Mouse (Mus musculus): ENCODE measurements around the gene Abcb5. TPM values are rescaled to one million over a fixed set of nuclear protein-coding genes. Genes with fewer than 3 reads are reported as not detected.

Gene Abcb5
- polyA plus RNA-seq, 1 experiment from 2014 or later = not detected

DNA sequence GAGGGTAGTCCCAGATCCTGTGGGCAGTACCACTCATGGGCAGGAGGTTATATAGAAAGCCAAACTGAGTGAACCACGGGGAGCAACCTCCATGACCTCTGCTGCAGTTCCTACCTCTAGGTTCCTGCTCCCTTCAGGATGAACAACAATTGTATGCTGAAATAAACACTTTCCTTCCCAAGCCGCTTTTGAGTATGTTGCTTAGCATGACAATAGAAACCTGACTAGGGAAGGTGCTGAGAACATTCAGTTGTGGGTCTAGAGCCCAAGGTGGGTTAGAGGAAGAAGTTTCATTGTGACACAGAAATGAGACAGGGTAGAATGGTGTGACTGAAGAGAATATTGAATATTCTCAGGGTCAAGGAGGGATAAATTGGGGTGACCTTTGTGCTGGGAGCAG is 55.9 kb downstream of the Abcb5 start:
- 76% methylated on average over 2 of the region's 2 CpGs for WGBS
- ATAC-seq (replicated peaks; ENCODE audit: extremely low read depth, insufficient read depth, low FRiP score) = no peak

DNA sequence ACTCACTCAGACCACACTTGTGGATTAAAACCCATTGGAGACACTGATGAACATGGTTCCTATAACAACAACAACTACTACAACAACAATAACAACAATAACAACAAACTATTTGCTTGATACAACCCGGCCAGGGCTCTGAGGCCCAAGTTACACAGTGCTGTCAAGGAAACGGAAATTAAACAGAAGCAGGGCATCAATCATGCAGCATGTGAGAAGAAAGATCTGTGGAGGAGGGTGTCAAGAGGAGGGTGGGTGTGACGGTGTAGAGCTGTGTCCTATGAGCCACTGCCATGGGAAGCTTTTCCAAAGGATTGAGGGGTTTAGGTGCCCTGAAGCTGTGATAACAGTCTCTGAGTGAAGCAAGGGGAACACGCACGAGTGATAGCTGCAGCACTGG is 64.0 kb downstream of the Abcb5 start:
- Histone ChIP-seq H3K27ac (ENCODE audit: low read length) (no peak overlapping the region), H3K27me3 (ENCODE audit: control insufficient read depth, insufficient read depth, low read length) (no peaks in the 10 kb centered on the region), H3K4me2 (ENCODE audit: low read depth, low read length) (no peak overlapping the region), H3K4me1 (ENCODE audit: control insufficient read depth, insufficient read depth, low read length) (no peaks in the 10 kb centered on the region; the same call in 1 of the 2 replicates), H3K4me3 (ENCODE audit: low read length) (no peak overlapping the region), H3K9ac (ENCODE audit: low read length) (no peak overlapping the region), H3K36me3 (ENCODE audit: control insufficient read depth, insufficient read depth) (no peaks in the 10 kb centered on the region), H3K9me3 (replicated peaks; ENCODE audit: control insufficient read depth, low read length) (no peaks in the 10 kb centered on the region)
- no peak for ATAC-seq (replicated peaks; ENCODE audit: extremely low read depth, insufficient read depth, low FRiP score)
- WGBS = 45% methylated on average over 5 of the region's 5 CpGs

More for the DNA sequence above, 55.9 kb downstream of the Abcb5 start:
- H3K27ac ChIP-seq (ENCODE audit: low read length) = no peak overlapping the region
- no peaks in the 10 kb centered on the region for H3K27me3 ChIP-seq (ENCODE audit: control insufficient read depth, insufficient read depth, low read length)
- H3K4me2 ChIP-seq (ENCODE audit: low read depth, low read length) = no peak overlapping the region
- H3K36me3 ChIP-seq (ENCODE audit: control insufficient read depth, insufficient read depth) = no peaks in the 10 kb centered on the region
- no peaks in the 10 kb centered on the region for H3K4me1 ChIP-seq (ENCODE audit: control insufficient read depth, insufficient read depth, low read length)
- no peak overlapping the region for H3K9ac ChIP-seq (ENCODE audit: low read length)
- H3K9me3 ChIP-seq (replicated peaks; ENCODE audit: control insufficient read depth, low read length) = no peaks in the 10 kb centered on the region
- H3K4me3 ChIP-seq (ENCODE audit: low read length) = no peak overlapping the region

GRCm38 (mm10) chr12:118887964-118888363 is 78.3 kb downstream of the Abcb5 start:
- Histone ChIP-seq H3K4me3 (ENCODE audit: low read length) (no peak overlapping the region), H3K4me2 (ENCODE audit: low read depth, low read length) (no peak overlapping the region), H3K4me1 (ENCODE audit: control insufficient read depth, insufficient read depth, low read length) (no peaks in the 10 kb centered on the region), H3K36me3 (ENCODE audit: control insufficient read depth, insufficient read depth) (no peaks in the 10 kb centered on the region), H3K27me3 (ENCODE audit: control insufficient read depth, insufficient read depth, low read length) (no peaks in the 10 kb centered on the region), H3K9me3 (replicated peaks; ENCODE audit: control insufficient read depth, low read length) (no peaks in the 10 kb centered on the region), H3K9ac (ENCODE audit: low read length) (no peak overlapping the region), H3K27ac (ENCODE audit: low read length) (no peak overlapping the region)
- WGBS = 58% methylated on average over 2 of the region's 2 CpGs
- ATAC-seq (replicated peaks; ENCODE audit: extremely low read depth, insufficient read depth, low FRiP score) = no peak

DNA sequence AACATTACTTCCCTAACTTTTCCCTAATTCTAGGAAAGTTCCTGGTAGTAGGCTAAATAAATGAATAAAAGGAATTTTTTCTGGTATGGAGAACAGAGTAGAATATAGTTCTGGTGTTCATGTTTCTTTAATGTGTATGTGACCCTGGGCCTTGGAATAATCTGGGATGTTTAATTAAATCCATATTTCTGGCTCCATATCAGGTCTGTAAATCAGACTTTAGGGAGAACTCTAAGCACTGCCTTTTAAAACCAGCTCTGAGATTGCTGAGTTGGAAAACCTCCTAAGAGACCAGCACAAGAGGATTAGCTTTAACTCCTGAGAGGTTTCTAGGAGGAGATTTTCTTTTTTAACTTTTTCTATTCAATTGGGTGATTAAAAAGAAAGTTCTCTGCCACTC is 83.4 kb downstream of the Abcb5 start:
- no peak overlapping the region for H3K4me3 ChIP-seq (ENCODE audit: low read length)
- H3K27ac ChIP-seq (ENCODE audit: low read length) = no peak overlapping the region
- H3K4me1 ChIP-seq (ENCODE audit: control insufficient read depth, insufficient read depth, low read length) = no peaks in the 10 kb centered on the region
- H3K27me3 ChIP-seq (ENCODE audit: control insufficient read depth, insufficient read depth, low read length) = no peaks in the 10 kb centered on the region
- ATAC-seq (replicated peaks; ENCODE audit: extremely low read depth, insufficient read depth, low FRiP score) = no peak
- H3K9me3 ChIP-seq (replicated peaks; ENCODE audit: control insufficient read depth, low read length) = no peaks in the 10 kb centered on the region
- no peaks in the 10 kb centered on the region for H3K36me3 ChIP-seq (ENCODE audit: control insufficient read depth, insufficient read depth)
- H3K4me2 ChIP-seq (ENCODE audit: low read depth, low read length) = no peak overlapping the region
- H3K9ac ChIP-seq (ENCODE audit: low read length) = no peak overlapping the region

DNA sequence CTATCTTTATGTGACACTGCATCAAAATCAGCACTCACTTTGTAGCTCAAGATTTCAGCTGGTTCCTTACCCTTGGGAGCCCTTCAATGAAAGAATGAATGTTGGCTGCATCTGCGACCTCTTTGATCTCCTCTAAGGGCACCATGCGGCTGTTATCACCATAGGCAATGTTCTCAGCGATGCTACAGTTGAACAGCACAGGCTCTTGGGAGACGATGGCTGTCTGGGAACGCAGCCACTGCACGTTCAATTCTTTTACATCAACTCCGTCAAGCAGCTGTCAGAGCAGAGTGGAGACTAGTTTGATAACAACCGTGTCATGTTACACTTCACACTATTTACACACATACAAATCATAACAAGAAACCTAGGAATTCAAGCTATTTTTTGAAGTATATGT is 93.5 kb downstream of the Abcb5 start:
- no peak overlapping the region for H3K9ac ChIP-seq (ENCODE audit: low read length)
- no peaks in the 10 kb centered on the region for H3K4me1 ChIP-seq (ENCODE audit: control insufficient read depth, insufficient read depth, low read length)
- H3K9me3 ChIP-seq (replicated peaks; ENCODE audit: control insufficient read depth, low read length) = no peaks in the 10 kb centered on the region
- no peaks in the 10 kb centered on the region for H3K36me3 ChIP-seq (ENCODE audit: control insufficient read depth, insufficient read depth)
- 31% methylated on average over 8 of the region's 8 CpGs for WGBS
- H3K27me3 ChIP-seq (ENCODE audit: control insufficient read depth, insufficient read depth, low read length) = no peaks in the 10 kb centered on the region
- H3K4me2 ChIP-seq (ENCODE audit: low read depth, low read length) = no peak overlapping the region
- H3K4me3 ChIP-seq (ENCODE audit: low read length) = no peak overlapping the region
- H3K27ac ChIP-seq (ENCODE audit: low read length) = no peak overlapping the region
- peak; percentile 55 for ATAC-seq (replicated peaks; ENCODE audit: extremely low read depth, insufficient read depth, low FRiP score)

DNA sequence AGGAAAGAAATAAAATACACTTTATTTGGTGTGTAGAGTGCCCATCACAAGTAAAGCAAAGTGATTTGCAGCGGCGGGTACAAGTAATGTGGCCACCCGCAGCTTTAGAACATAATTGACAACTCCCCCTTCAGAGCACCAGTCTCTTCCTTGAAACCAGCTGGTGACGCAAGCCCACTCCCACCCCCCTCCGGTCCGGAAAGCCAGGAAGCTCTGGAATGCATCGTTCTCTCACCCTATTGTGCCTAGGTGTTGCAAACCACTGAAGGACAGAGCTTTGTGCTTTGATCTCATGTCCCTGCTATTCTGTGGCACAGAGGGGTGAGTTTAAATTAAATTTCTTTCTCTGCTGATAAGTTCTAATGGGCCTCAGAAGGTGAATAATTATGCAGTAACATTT is 110.1 kb downstream of the Abcb5 start:
- no peak overlapping the region for H3K9ac ChIP-seq (ENCODE audit: low read length)
- peaks cover 3% of the 10 kb centered on the region; the same call in 1 of the 2 replicates for H3K4me1 ChIP-seq (ENCODE audit: control insufficient read depth, insufficient read depth, low read length)
- ATAC-seq (replicated peaks; ENCODE audit: extremely low read depth, insufficient read depth, low FRiP score) = no peak
- H3K9me3 ChIP-seq (replicated peaks; ENCODE audit: control insufficient read depth, low read length) = no peaks in the 10 kb centered on the region
- 4% methylated on average over 7 of the region's 7 CpGs for WGBS
- H3K27ac ChIP-seq (ENCODE audit: low read length) = no peak overlapping the region
- H3K4me3 ChIP-seq (ENCODE audit: low read length) = no peak overlapping the region
- no peaks in the 10 kb centered on the region for H3K36me3 ChIP-seq (ENCODE audit: control insufficient read depth, insufficient read depth)
- no peak overlapping the region for H3K4me2 ChIP-seq (ENCODE audit: low read depth, low read length)
- H3K27me3 ChIP-seq (ENCODE audit: control insufficient read depth, insufficient read depth, low read length) = peaks cover 45% of the 10 kb centered on the region

GRCm38 (mm10) chr12:118854831-118855453 is 111.3 kb downstream of the Abcb5 start:
- H3K27me3 ChIP-seq (ENCODE audit: control insufficient read depth, insufficient read depth, low read length) = peaks cover 53% of the 10 kb centered on the region

GRCm38 (mm10) chr12:118854401-118854800 is 111.8 kb downstream of the Abcb5 start:
- ATAC-seq (replicated peaks; ENCODE audit: extremely low read depth, insufficient read depth, low FRiP score) = no peak
- no peaks in the 10 kb centered on the region for H3K36me3 ChIP-seq (ENCODE audit: control insufficient read depth, insufficient read depth)
- H3K4me1 ChIP-seq (ENCODE audit: control insufficient read depth, insufficient read depth, low read length) = peaks cover 4% of the 10 kb centered on the region
- H3K4me3 ChIP-seq (ENCODE audit: low read length) = peak overlapping the region; percentile 60
- H3K9me3 ChIP-seq (replicated peaks; ENCODE audit: control insufficient read depth, low read length) = no peaks in the 10 kb centered on the region
- whole genome bisulfite sequencing = 2% methylated on average over 10 of the region's 10 CpGs
- no peak overlapping the region for H3K27ac ChIP-seq (ENCODE audit: low read length)
- peaks cover 54% of the 10 kb centered on the region for H3K27me3 ChIP-seq (ENCODE audit: control insufficient read depth, insufficient read depth, low read length)
- no peak overlapping the region for H3K9ac ChIP-seq (ENCODE audit: low read length)
- peak overlapping the region; percentile 86 for H3K4me2 ChIP-seq (ENCODE audit: low read depth, low read length)

More at GRCm38 (mm10) chr12:118854831-118855453, 111.3 kb downstream of the Abcb5 start:
- under 1% methylated on average over 34 of the region's 34 CpGs for WGBS
- Histone ChIP-seq H3K27ac (ENCODE audit: low read length) (no peak overlapping the region), H3K4me1 (ENCODE audit: control insufficient read depth, insufficient read depth, low read length) (peaks cover 3% of the 10 kb centered on the region; the same call in 1 of the 2 replicates), H3K36me3 (ENCODE audit: control insufficient read depth, insufficient read depth) (no peaks in the 10 kb centered on the region), H3K9me3 (replicated peaks; ENCODE audit: control insufficient read depth, low read length) (no peaks in the 10 kb centered on the region), H3K9ac (ENCODE audit: low read length) (peak overlapping the region; percentile 57; the same call in 1 of the 2 replicates), H3K4me2 (ENCODE audit: low read depth, low read length) (peak overlapping the region; percentile 86), H3K4me3 (ENCODE audit: low read length) (peak overlapping the region; percentile 60)
- ATAC-seq (replicated peaks; ENCODE audit: extremely low read depth, insufficient read depth, low FRiP score) = peak; percentile 94

GRCm38 (mm10) chr12:118853331-118853730 is 112.9 kb downstream of the Abcb5 start:
- H3K9ac ChIP-seq (ENCODE audit: low read length) = no peak overlapping the region
- no peak overlapping the region for H3K27ac ChIP-seq (ENCODE audit: low read length)
- H3K9me3 ChIP-seq (replicated peaks; ENCODE audit: control insufficient read depth, low read length) = no peaks in the 10 kb centered on the region
- peaks cover 12% of the 10 kb centered on the region for H3K4me1 ChIP-seq (ENCODE audit: control insufficient read depth, insufficient read depth, low read length)
- H3K4me2 ChIP-seq (ENCODE audit: low read depth, low read length) = no peak overlapping the region
- no peak overlapping the region for H3K4me3 ChIP-seq (ENCODE audit: low read length)
- ATAC-seq (replicated peaks; ENCODE audit: extremely low read depth, insufficient read depth, low FRiP score) = no peak
- WGBS = 12% methylated on average over 3 of the region's 3 CpGs
- no peaks in the 10 kb centered on the region for H3K36me3 ChIP-seq (ENCODE audit: control insufficient read depth, insufficient read depth)
- peaks cover 62% of the 10 kb centered on the region for H3K27me3 ChIP-seq (ENCODE audit: control insufficient read depth, insufficient read depth, low read length)

Data from heart, embryonic 16.5 days (tissue).